Mouse (Mus musculus): ENCODE data around the gene Mcl1. TPM values are rescaled to one million over a fixed set of nuclear protein-coding genes. Genes with fewer than 3 reads are reported as not detected.
"Not testable (repeated sequence)": the region's sequence is repeated elsewhere in the genome, so short reads cannot be mapped to it uniquely, and the experiment has no call there.

Mcl1 gene
- total and polyA plus RNA-seq, 2 experiments from 2014 or later, result 42.8 to 105 TPM

DNA sequence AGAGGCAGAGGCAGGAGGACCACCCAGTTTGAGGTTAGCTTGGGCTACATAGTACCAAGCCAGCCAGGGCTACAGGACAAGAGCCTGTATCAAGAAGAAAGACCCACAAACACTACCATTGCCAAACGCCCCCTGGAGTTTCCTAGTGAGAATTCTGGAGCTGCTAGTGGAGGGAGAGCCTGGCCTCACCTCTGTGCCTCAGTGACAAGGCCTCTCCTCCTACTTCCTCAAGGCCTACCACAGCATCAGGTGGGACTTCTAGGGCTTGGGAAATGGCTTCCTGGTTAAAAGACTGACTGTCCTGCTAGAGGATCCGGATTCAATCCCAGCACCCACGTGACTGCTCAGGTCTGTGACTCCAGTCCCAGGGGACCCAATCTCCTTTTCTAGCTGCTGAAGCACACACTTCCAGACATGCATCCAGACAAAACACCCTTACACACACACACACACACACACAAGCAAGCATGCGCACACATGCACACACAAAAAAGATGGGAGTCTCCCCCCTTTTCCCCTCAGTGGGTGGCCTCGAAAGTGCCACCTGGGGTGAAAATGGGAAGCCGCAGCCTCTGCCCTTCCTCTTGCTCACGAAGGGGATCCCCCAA lies 6.3 kb upstream of the Mcl1 start:
- H3K27ac ChIP-seq (ENCODE audit: low read depth, low read length), result no peak overlapping the region
- DNase-seq (ENCODE audit: low spot score), result no peak
- H3K9me3 ChIP-seq (ENCODE audit: low read length), result no peaks in the 10 kb centered on the region
- ATAC-seq (ENCODE audit: low FRiP score), result no peak
- no peak overlapping the region for H3K9ac ChIP-seq (replicated peaks; ENCODE audit: low read length, poor library complexity, severe bottlenecking)
- no peak overlapping the region for H3K4me2 ChIP-seq (ENCODE audit: low read depth, low read length, poor library complexity, severe bottlenecking)
- H3K36me3 ChIP-seq (ENCODE audit: insufficient read depth, low read length), result no peaks in the 10 kb centered on the region
- 59% methylated on average over 7 of the region's 7 CpGs for WGBS
- no peak overlapping the region for H3K4me3 ChIP-seq (ENCODE audit: low read depth, low read length)
- no peaks in the 10 kb centered on the region for H3K27me3 ChIP-seq (ENCODE audit: insufficient read depth, low read length)
- H3K4me1 ChIP-seq (ENCODE audit: insufficient read depth, low read length), result peaks cover 5% of the 10 kb centered on the region; the same call in 1 of the 2 replicates
- TF ChIP-seq CTCF (IDR thresholded peaks at IDR 0.05), result no peak

DNA sequence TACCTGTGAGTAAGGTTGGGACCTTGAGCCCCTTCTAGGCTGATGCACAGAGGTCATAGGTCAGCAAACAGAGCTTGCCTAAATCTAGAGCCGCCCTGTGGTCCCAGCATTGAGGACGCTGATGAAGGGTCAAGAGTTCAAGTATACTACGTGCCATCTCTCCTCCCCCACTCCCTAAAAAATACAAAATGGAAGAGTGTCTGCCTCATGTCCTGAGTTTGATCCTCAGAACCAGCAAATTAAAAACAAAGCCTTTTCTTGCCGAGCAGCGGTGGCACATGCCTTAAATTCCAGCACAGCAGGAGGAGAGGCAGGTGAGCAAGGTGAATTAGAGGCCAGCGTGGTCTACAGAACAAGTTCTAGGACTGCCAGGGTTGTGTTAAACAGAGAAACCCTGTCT lies 5.7 kb upstream of the Mcl1 start:
- H3K27ac ChIP-seq (ENCODE audit: low read depth, low read length), result no peak overlapping the region
- 19% methylated on average over 6 of the region's 6 CpGs for WGBS
- no peaks in the 10 kb centered on the region for H3K36me3 ChIP-seq (ENCODE audit: insufficient read depth, low read length)
- H3K4me2 ChIP-seq (ENCODE audit: low read depth, low read length, poor library complexity, severe bottlenecking), result no peak overlapping the region
- H3K9ac ChIP-seq (replicated peaks; ENCODE audit: low read length, poor library complexity, severe bottlenecking), result no peak overlapping the region
- H3K9me3 ChIP-seq (ENCODE audit: low read length), result no peaks in the 10 kb centered on the region
- peaks cover 8% of the 10 kb centered on the region; the same call in 1 of the 2 replicates for H3K4me1 ChIP-seq (ENCODE audit: insufficient read depth, low read length)
- DNase-seq (ENCODE audit: low spot score), result no peak
- no peak for TF ChIP-seq CTCF (IDR thresholded peaks at IDR 0.05)
- H3K27me3 ChIP-seq (ENCODE audit: insufficient read depth, low read length), result no peaks in the 10 kb centered on the region
- no peak overlapping the region for H3K4me3 ChIP-seq (ENCODE audit: low read depth, low read length)
- ATAC-seq (ENCODE audit: low FRiP score), result no peak

DNA sequence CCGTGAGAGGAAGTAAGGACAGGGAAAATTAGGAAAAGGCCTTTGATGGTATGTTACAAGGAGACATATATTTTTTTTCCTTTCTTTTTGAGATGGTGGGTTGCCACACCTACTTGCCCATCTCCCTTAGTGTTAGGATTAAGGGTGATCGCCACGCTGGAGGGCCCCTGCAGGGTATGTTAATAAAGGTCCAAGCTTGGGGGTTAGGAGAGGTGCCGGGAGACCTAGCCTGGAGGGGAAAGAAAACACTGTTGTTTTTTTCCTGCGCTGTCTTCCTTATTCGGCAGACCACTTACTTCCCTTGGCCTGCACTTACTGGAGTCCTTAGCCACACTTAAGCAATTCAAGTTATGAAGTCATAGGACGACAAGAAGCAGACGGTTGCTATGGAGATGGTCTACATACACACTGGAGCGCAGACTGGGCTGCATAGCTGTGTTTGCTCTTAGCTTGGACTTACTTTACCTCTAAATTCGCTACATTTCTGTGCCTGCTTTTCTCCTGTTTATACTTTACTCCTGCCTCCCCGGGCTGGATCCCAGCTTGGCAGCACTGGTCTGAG lies 5.0 kb upstream of the Mcl1 start:
- WGBS, result 17% methylated on average over 11 of the region's 11 CpGs
- Histone ChIP-seq H3K4me3 (ENCODE audit: low read depth, low read length) (no peak overlapping the region), H3K27ac (ENCODE audit: low read depth, low read length) (no peak overlapping the region), H3K9me3 (ENCODE audit: low read length) (no peaks in the 10 kb centered on the region), H3K9ac (replicated peaks; ENCODE audit: low read length, poor library complexity, severe bottlenecking) (no peak overlapping the region), H3K36me3 (ENCODE audit: insufficient read depth, low read length) (no peaks in the 10 kb centered on the region), H3K4me2 (ENCODE audit: low read depth, low read length, poor library complexity, severe bottlenecking) (no peak overlapping the region; the same call in 1 of the 2 replicates), H3K4me1 (ENCODE audit: insufficient read depth, low read length) (peaks cover 10% of the 10 kb centered on the region; the same call in 1 of the 2 replicates), H3K27me3 (ENCODE audit: insufficient read depth, low read length) (no peaks in the 10 kb centered on the region)
- DNase-seq (ENCODE audit: low spot score) (peak; percentile 41), ATAC-seq (ENCODE audit: low FRiP score) (no peak)
- no peak for TF ChIP-seq CTCF (IDR thresholded peaks at IDR 0.05)

DNA sequence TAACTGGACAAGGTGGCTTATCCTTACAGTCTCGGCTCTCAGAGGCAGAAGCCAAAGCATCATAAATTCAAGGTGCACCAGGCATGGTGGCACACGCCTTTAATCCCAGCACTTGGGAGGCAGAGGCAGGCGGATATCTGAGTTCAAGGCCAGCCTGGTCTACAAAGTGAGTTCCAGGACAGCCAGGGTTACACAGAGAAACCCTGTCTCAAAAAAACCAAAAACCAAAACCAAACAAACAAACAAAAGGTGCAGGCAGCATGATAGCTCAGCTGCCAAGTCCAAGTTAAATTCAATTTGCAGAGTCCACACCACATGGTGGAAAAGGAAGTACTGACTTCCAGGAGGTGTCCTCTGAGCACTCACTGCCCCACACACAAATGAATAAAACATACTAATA lies 4.2 kb upstream of the Mcl1 start:
- DNase-seq (ENCODE audit: low spot score); ATAC-seq (ENCODE audit: low FRiP score); H3K4me2 ChIP-seq (ENCODE audit: low read depth, low read length, poor library complexity, severe bottlenecking); H3K27ac ChIP-seq (ENCODE audit: low read depth, low read length); H3K36me3 ChIP-seq (ENCODE audit: insufficient read depth, low read length); H3K4me3 ChIP-seq (ENCODE audit: low read depth, low read length); H3K9ac ChIP-seq (replicated peaks; ENCODE audit: low read length, poor library complexity, severe bottlenecking); H3K9me3 ChIP-seq (ENCODE audit: low read length); H3K27me3 ChIP-seq (ENCODE audit: insufficient read depth, low read length): not testable (repeated sequence)
- 90% methylated on average over 3 of the region's 3 CpGs for WGBS
- H3K4me1 ChIP-seq (ENCODE audit: insufficient read depth, low read length), result peaks cover 10% of the 10 kb centered on the region; the same call in 1 of the 2 replicates

DNA sequence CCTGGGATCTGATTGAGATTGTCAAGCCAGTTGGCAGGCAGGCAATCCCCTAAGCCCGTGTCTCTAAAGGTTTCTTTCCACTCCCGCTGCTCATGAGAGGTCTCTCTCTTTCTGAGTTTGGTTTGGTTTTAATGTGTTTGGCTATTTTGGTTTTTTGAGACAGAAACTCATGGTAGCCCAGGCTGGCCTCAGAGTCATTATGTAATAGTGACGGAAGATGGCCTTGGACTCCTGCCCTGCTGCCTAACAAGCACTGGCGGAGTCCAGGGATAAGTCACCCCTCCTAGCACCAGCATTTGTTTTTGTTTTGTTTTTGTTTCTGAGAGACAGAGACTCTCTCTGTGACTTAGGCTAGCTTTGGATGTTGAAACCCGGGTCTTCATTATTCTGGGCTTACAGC lies 3.2 kb upstream of the Mcl1 start:
- Histone ChIP-seq H3K9me3 (ENCODE audit: low read length) (no peaks in the 10 kb centered on the region), H3K36me3 (ENCODE audit: insufficient read depth, low read length) (no peaks in the 10 kb centered on the region), H3K27ac (ENCODE audit: low read depth, low read length) (no peak overlapping the region), H3K4me2 (ENCODE audit: low read depth, low read length, poor library complexity, severe bottlenecking) (no peak overlapping the region), H3K27me3 (ENCODE audit: insufficient read depth, low read length) (no peaks in the 10 kb centered on the region), H3K4me1 (ENCODE audit: insufficient read depth, low read length) (peaks cover 10% of the 10 kb centered on the region; the same call in 1 of the 2 replicates), H3K4me3 (ENCODE audit: low read depth, low read length) (no peak overlapping the region), H3K9ac (replicated peaks; ENCODE audit: low read length, poor library complexity, severe bottlenecking) (no peak overlapping the region)
- 89% methylated on average over 5 of the region's 5 CpGs for WGBS
- DNase-seq (ENCODE audit: low spot score) (no peak), ATAC-seq (ENCODE audit: low FRiP score) (no peak)
- TF ChIP-seq CTCF (IDR thresholded peaks at IDR 0.05), result no peak

DNA sequence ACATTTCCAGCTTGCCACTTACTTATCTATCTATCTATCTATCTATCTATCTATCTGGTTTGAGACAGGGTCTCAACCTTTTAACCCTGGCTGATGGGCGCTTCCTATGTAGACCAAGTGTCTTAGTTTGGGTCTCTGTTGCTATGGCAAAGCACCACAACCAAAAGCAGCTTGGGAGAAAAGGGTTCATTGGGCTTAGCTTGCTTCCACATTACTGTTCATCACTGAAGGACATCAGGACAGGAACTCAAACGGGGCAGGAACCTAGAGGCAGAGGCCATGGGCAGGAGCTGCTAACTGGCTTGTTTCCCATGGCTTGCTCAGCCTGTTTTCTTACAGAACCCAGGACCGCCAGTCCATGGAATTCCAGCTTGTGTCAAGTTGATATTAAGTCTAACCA lies 1.5 kb upstream of the Mcl1 start:
- ATAC-seq (ENCODE audit: low FRiP score), result no peak
- Histone ChIP-seq H3K4me3 (ENCODE audit: low read depth, low read length) (no peak overlapping the region), H3K9me3 (ENCODE audit: low read length) (no peaks in the 10 kb centered on the region), H3K9ac (replicated peaks; ENCODE audit: low read length, poor library complexity, severe bottlenecking) (no peak overlapping the region), H3K27me3 (ENCODE audit: insufficient read depth, low read length) (no peaks in the 10 kb centered on the region), H3K27ac (ENCODE audit: low read depth, low read length) (no peak overlapping the region), H3K4me1 (ENCODE audit: insufficient read depth, low read length) (peaks cover 16% of the 10 kb centered on the region), H3K4me2 (ENCODE audit: low read depth, low read length, poor library complexity, severe bottlenecking) (no peak overlapping the region), H3K36me3 (ENCODE audit: insufficient read depth, low read length) (no peaks in the 10 kb centered on the region)
- DNase-seq (ENCODE audit: low spot score), result no peak
- WGBS, result 94% methylated on average over 3 of the region's 3 CpGs
- no peak for TF ChIP-seq CTCF (IDR thresholded peaks at IDR 0.05)

All from midbrain, postnatal 0 days (tissue).